Mouse (Mus musculus): ENCODE measurements at regions not wholly inside any gene's neighbourhood (a gene's known extent, or its start where the extent isn't known, plus 50 kb on each side); places are given as distances from the start of the nearest gene placed in this dataset.

DNA sequence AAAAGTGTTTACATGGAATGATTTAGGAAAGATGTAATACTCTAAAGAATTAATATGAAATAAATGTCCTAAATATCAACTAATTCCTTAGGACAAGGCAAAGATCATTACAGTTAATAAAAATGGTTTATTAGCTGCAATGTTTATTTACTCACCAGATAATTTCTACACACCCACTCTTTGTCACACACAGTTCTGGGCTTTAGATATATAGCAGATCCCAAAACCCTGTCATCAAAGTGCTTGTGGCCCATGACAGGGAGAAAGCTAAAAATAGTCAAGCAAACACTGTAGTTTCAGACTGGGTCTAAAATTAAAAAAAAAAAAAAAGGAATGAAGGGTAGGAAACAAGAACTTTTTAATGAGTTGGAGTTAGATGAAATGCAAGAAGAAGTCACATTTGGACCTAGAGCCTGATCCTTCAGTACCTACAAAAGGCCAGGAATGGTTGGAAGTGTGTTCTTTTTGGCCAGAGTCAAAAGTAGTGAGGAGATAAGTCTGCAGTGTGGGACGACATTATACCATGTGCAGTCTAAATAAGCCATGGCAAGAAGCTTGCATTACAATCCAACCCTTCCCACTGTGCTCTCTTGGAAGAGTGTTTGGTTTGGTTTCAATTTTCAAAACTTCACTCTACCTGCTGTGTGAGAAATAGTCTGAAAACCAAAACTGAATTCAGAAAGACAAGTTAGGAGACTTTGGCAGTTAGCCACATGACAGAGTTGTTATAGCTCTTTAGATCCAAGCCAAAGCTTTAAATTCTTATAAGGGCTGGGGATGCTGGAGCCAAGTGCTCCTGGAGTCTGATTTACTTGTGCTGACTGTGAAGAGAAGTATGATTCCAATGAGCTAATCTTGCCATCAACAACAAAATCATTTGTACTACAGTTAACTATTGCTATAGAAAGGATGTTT is 266.5 kb upstream of the Irak1bp1 start:
- TF ChIP-seq CTCF (IDR thresholded peaks at IDR 0.05; ENCODE audit: low read depth) (no peak), EP300 (IDR thresholded peaks at IDR 0.05; ENCODE audit: low read depth) (no peak)

Measured in liver, postnatal 0 days (tissue).